Mouse (Mus musculus) intestine, embryonic 16.5 days (tissue): ENCODE data around the gene Shc3. TPM values are rescaled to one million over a fixed set of nuclear protein-coding genes. Genes with fewer than 3 reads are reported as not detected.
A peak's percentile ranks its signal among the peaks of the same experiment; 100 is the strongest.

Source experiments
- ATAC-seq: fragments of 200-750 bp; cut with Nextera tagmentation; 2 replicates; pipeline ENCODE4 v1.8.0; 2017; ENCODE audit warnings: moderate TSS enrichment, moderate library complexity
- H3K27ac ChIP-seq: fragments of 300-500 bp; sonication (generic); 2 replicates; pipeline ENCODE4 v1.5.1; 2014; ENCODE audit warnings: mild to moderate bottlenecking, low read length
- H3K27me3 ChIP-seq: fragments of 300-500 bp; sonication (generic); replicated peaks from 2 replicates; pipeline ENCODE4 v1.6.1; 2014; ENCODE audit warnings: low read length, control low read depth, mixed read lengths; ENCODE audit not compliant: control insufficient read depth, insufficient read depth
- H3K36me3 ChIP-seq: fragments of 300-500 bp; sonication (generic); 2 replicates; pipeline ENCODE4 v1.6.1; 2014; ENCODE audit warnings: low read length, control low read depth; ENCODE audit not compliant: control insufficient read depth, insufficient read depth
- H3K4me1 ChIP-seq: fragments of 300-500 bp; sonication (generic); 2 replicates; pipeline ENCODE4 v1.6.1; 2014; ENCODE audit warnings: low read length, control low read depth, mixed read lengths; ENCODE audit not compliant: control insufficient read depth, insufficient read depth
- H3K4me2 ChIP-seq: fragments of 300-500 bp; sonication (generic); 2 replicates; pipeline ENCODE4 v1.6.1; 2014; ENCODE audit warnings: low read depth, low read length, control low read depth
- H3K4me3 ChIP-seq: fragments of 300-500 bp; sonication (generic); 2 replicates; pipeline ENCODE4 v1.5.1; 2014; ENCODE audit warnings: mild to moderate bottlenecking, low read length
- H3K9ac ChIP-seq: fragments of 300-500 bp; sonication (generic); 2 replicates; pipeline ENCODE4 v1.6.1; 2014; ENCODE audit warnings: low read depth, low read length
- H3K9me3 ChIP-seq: fragments of 300-500 bp; sonication (generic); 2 replicates; pipeline ENCODE4 v1.6.1; 2016; ENCODE audit warnings: low read length, control low read depth; ENCODE audit not compliant: control insufficient read depth
- WGBS: fragments of 180-500 bp; shearing (Covaris S2); extraction: QIAGEN DNeasy Blood & Tissue Kit; methylation state at CpG from one replicate; pipeline ENCODE4 v1.1.7; 2014; 5-methylcytosine and 5-hydroxymethylcytosine counted together
- polyA plus RNA-seq: library from polyadenylated mRNA; unstranded; fragments of >200 nt; fragmentation: Nextera tagmentation; extraction: Ambion mirVana; gene quantifications from 2 replicates; pipeline ENCODE4 v1.2.1, GENCODE M21; 2015

The Shc3 gene
- polyA plus RNA-seq, 1 experiment from 2014 or later = 0.07 TPM

DNA sequence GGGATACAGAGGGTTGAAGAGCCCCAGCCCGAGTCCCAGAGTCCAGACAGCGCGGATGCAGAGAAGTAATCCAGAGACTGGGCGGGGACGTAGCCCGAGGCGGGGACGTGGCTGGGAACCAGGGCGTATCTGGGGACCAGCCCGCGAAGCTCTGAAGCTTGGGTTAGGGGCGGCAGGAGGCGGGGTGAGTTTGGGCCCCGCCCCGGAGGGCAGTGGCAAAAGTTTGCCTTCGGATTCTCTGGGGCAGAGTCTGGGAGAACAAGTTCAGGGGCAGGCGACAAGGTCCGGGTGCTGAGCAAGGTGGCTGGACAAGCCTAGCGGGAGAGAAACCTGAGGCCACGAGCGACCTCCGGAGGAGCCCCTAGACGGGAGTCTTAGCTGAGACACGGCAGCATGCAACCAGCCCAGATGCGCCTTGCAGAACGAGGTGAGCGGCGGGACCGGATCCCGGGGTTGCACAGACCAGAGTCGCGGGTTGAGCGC lies 160.7 kb downstream of the Shc3 start, which contains the start of gene S1pr3:
Gene S1pr3 (plus strand): TSS at position 121 of the 483 bp plus-strand sequence.
- Histone ChIP-seq H3K9ac (peak within 1 kb of the TSS; percentile 79), H3K4me3 (peak within 1 kb of the TSS; percentile 63), H3K9me3 (no peaks in the 10 kb centered on the region), H3K36me3 (no peaks in the 10 kb centered on the region), H3K27ac (peak within 1 kb of the TSS; percentile 76), H3K4me2 (peak within 1 kb of the TSS; percentile 76), H3K27me3 (no peaks in the 10 kb centered on the region; the same call in 1 of the 2 replicates), H3K4me1 (peaks cover 18% of the 10 kb centered on the region; the same call in 1 of the 2 replicates)
- under 1% methylated on average over 33 of the region's 33 CpGs for WGBS
- ATAC-seq = peak; percentile 88

DNA sequence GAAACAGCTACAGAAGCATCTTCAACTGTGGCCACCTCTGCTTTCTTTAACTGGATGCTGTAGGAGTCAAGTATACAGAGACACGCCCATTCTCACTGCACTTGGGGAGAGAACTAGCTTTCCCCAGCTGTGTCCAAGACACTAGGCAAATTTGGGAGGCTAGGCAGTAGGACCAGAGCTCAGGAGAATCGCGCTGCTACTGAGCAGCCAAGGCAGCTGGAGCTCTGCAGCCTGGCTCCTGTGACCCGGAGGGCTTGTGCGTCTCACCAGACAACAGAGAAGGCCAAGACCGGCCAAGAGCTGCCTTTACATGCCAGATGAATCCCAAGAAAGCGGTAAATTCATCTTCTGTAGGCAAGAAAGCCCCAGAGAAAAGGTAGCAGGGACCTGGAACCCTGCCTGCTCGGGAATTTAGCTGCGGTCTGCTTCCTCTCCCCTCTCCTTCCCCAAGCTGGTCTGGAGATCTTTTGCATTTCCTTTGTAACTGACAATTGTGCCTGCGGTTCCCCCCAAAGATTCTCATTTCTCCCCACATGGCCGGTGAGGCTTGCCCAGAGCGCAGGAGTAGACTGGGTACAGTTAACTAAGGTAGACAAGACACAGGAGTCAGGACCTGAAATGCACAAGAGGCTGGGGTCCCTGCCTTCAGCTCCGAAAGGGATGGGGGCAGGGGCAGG lies 161.5 kb downstream of the Shc3 start:
- ATAC-seq = no peak

DNA sequence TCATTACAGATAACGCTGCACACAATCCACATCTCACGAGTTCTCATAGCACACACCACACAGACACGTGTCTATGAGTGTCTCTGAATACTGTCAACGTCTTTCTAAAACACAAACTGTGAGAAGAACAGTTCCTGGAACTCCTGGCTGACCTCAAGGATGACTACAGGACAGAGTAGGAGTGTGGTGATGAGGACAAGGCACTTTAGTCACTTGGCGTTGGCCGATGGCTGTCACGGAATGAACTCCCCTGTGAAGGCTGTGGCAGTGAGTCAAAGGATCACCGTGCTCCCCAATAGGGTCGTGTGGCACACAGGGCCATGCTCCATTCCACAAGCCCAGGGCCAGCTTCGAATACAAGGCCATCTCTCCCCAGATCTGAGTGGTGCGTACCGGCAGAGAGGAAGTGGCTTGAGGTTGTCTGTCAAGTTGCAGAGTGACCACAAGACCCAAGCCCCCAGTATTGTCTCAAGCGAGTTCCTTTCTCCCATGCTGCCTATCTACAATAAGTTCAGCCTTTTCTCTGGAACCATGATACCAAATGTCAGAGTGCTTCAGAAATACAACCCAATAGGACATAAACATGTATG lies 163.4 kb downstream of the Shc3 start:
- Histone ChIP-seq H3K9ac (no peak overlapping the region), H3K9me3 (no peaks in the 10 kb centered on the region), H3K4me2 (no peak overlapping the region), H3K27me3 (no peaks in the 10 kb centered on the region; the same call in 1 of the 2 replicates), H3K36me3 (no peaks in the 10 kb centered on the region), H3K4me1 (peaks cover 12% of the 10 kb centered on the region; the same call in 1 of the 2 replicates), H3K4me3 (no peak overlapping the region), H3K27ac (no peak overlapping the region)
- 83% methylated on average over 13 of the region's 13 CpGs for WGBS
- no peak for ATAC-seq

More for the DNA sequence above, 161.5 kb downstream of the Shc3 start:
- 35% methylated on average over 13 of the region's 13 CpGs for WGBS
- H3K36me3 ChIP-seq = no peaks in the 10 kb centered on the region
- peak overlapping the region; percentile 52 for H3K27ac ChIP-seq
- peak overlapping the region; percentile 76 for H3K4me2 ChIP-seq
- H3K4me1 ChIP-seq = peaks cover 12% of the 10 kb centered on the region; the same call in 1 of the 2 replicates
- no peaks in the 10 kb centered on the region for H3K9me3 ChIP-seq
- peak overlapping the region; percentile 79; the same call in 1 of the 2 replicates for H3K9ac ChIP-seq
- H3K4me3 ChIP-seq = peak overlapping the region; percentile 63
- H3K27me3 ChIP-seq = no peaks in the 10 kb centered on the region; the same call in 1 of the 2 replicates

DNA sequence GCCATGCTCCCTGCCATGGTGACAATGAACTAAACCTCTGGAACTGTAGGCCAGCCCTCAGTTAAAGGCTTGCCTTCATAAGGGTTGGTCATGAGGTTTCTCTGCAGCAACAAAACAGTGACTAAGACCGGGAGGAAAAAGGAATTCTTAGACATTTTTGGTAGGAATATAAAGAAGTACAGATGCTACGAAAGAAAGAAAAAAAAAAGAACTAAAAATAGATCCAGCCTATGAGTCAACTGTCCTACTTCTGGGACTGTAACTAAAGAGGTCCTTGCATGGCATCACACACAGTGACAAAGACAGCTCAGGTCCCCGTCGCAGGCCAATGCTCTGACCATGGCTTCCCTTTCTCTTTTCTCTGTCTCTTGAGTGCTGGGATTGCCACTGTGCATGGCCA lies 164.7 kb downstream of the Shc3 start:
- Histone ChIP-seq H3K36me3 (no peaks in the 10 kb centered on the region), H3K9ac (no peak overlapping the region), H3K27me3 (no peaks in the 10 kb centered on the region), H3K4me3 (no peak overlapping the region), H3K4me2 (no peak overlapping the region), H3K4me1 (peaks cover 12% of the 10 kb centered on the region; the same call in 1 of the 2 replicates), H3K9me3 (no peaks in the 10 kb centered on the region), H3K27ac (no peak overlapping the region)
- ATAC-seq = no peak
- WGBS = 79% methylated on average over 4 of the region's 4 CpGs

DNA sequence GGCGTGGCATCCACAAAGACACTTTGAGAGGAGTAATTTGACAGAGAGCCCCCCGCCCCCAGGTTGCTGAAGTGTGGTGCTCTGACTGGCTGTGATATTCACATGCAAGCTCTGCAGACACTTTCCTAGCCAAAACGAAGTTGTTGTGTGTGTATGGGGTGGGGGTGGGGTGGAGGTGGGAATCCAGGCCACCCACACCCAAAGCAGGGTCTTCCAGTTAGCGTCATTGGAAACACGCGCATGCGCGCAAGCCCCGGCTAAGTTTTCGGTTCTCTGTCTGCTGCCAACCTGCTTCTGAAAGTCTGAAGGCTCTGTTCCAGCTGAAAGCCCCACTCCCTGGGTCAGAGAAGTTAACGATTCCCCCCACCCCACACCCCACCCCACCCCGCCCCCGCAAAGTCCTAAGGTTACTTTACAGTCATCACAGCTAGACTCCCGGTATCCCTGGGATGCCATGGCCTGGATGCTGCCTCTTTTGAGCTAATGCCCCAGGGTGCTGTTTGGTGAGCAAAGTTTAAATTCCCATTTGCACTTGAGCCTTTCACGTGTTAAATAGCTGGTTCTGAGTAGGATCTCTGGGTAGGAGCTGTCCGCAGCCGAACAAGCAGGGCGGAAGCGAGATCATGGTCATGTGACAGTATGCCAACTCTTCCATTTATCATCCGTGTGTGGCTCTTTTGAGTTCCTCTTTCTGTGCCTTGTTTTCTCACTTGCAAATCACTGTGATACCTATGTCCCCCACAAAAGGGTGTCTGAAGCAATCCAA lies 168.3 kb downstream of the Shc3 start:
- Histone ChIP-seq H3K27ac (no peak overlapping the region), H3K4me3 (peak overlapping the region; percentile 38), H3K4me1 (peaks cover 4% of the 10 kb centered on the region; the same call in 1 of the 2 replicates), H3K36me3 (no peaks in the 10 kb centered on the region), H3K27me3 (no peaks in the 10 kb centered on the region), H3K9ac (peak overlapping the region; percentile 54), H3K9me3 (no peaks in the 10 kb centered on the region), H3K4me2 (peak overlapping the region; percentile 72)
- ATAC-seq = 0 out of 2 replicates have a peak, but pooled peaks have one; percentile 48
- WGBS = 8% methylated on average over 20 of the region's 20 CpGs

DNA sequence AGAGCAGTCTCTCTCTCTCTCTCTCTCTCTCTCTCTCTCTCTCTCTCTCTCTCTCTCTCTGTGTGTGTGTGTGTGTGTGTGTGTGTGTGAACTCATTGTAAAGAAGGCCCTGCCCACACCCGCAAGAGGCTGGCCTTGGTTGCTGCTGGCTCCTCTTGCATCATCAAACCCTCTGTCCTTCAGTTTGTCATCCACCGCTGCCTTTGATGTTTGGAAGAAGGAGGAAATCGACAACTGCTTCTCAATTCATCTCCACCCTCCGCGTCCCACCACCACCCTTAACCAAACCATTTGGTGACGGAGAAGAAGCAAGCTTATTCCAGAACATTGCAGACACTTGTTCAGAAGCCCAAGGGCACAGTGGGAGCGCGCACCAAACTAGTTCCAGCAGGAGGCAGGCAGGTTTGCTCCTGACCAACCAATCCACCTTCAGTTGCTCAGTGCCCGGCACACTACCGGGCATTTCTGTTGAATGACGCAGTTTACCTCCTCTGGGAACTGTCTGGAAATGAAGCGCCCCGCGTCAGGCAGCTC lies 169.0 kb downstream of the Shc3 start:
- no peak overlapping the region for H3K27ac ChIP-seq
- WGBS = 27% methylated on average over 14 of the region's 14 CpGs
- no peaks in the 10 kb centered on the region for H3K36me3 ChIP-seq
- H3K4me2 ChIP-seq = peak overlapping the region; percentile 72
- H3K27me3 ChIP-seq = no peaks in the 10 kb centered on the region
- ATAC-seq = no peak
- H3K9ac ChIP-seq = peak overlapping the region; percentile 54
- H3K4me3 ChIP-seq = peak overlapping the region; percentile 38
- H3K4me1 ChIP-seq = peaks cover 4% of the 10 kb centered on the region; the same call in 1 of the 2 replicates
- H3K9me3 ChIP-seq = no peaks in the 10 kb centered on the region

DNA sequence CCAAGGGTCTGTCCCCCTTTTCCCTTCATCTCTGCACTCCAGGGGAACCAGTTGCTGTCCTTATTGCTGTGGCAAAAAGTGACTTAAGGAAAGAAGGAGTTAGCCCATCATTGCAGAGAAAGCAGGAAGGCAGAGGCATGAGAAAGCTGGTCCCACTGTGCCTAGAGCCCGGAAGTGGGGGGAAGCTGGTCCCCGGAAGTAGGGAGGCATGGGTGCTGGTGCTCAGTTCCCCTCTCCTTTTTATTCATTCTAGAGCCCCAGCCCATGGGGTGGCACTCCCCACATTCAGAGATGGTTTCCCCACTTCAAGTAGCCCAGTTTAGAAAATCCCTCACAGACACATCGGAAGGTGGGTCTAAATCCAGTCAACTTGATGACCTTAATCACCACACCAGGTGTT lies 169.7 kb downstream of the Shc3 start:
- WGBS = 95% methylated on average over 3 of the region's 3 CpGs
- no peaks in the 10 kb centered on the region for H3K27me3 ChIP-seq
- no peak overlapping the region for H3K9ac ChIP-seq
- no peak overlapping the region for H3K27ac ChIP-seq
- no peak for ATAC-seq
- H3K4me2 ChIP-seq = no peak overlapping the region
- peaks cover 4% of the 10 kb centered on the region; the same call in 1 of the 2 replicates for H3K4me1 ChIP-seq
- H3K9me3 ChIP-seq = no peaks in the 10 kb centered on the region
- H3K4me3 ChIP-seq = no peak overlapping the region
- H3K36me3 ChIP-seq = no peaks in the 10 kb centered on the region

DNA sequence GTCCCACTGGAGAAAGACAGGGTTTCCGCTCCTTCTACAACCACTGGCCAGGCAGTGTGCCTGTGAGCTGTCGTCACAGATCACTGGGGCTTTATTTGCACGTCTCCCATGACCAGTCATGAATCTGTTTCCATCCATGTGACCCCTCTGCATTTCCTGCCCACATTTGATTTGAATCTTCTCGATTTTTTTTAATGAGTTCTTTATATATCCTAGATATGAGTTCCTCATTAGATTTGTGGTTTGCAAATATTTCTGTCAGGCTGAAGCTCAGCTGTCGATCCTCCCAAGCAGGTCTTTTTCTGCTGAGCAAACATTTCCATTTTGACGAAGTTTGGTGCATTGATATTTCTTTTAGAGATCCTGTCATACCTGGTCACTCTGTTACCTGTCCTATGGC lies 171.4 kb downstream of the Shc3 start:
- H3K36me3 ChIP-seq = no peaks in the 10 kb centered on the region
- no peak overlapping the region for H3K4me2 ChIP-seq
- WGBS = 81% methylated on average over 6 of the region's 6 CpGs
- ATAC-seq = no peak
- no peaks in the 10 kb centered on the region for H3K27me3 ChIP-seq
- peaks cover 4% of the 10 kb centered on the region; the same call in 1 of the 2 replicates for H3K4me1 ChIP-seq
- H3K4me3 ChIP-seq = no peak overlapping the region
- H3K9me3 ChIP-seq = no peaks in the 10 kb centered on the region
- H3K9ac ChIP-seq = no peak overlapping the region
- no peak overlapping the region for H3K27ac ChIP-seq

DNA sequence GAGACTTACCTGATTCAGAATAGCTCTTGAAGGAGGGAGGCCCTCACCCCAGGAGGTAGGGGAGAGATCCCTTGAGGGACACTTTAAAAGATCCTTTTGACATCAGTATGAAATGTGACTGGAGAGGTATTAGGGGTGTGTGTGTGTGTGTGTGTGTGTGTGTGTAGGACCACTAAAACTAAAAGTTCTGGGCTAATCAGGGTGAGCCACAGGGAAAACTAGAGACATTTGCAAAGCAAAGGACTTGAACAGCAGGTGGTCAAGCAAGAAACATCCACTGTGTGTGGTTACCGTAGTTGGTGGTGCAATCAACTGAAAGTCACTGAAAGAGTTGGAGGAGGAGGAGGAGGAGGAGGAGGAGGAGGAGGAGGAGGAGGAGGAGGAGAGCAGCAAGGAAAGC lies 177.0 kb downstream of the Shc3 start:
- Histone ChIP-seq H3K9ac (no peak overlapping the region), H3K4me2 (no peak overlapping the region), H3K27ac (no peak overlapping the region), H3K9me3 (no peaks in the 10 kb centered on the region), H3K4me1 (no peaks in the 10 kb centered on the region), H3K27me3 (no peaks in the 10 kb centered on the region), H3K4me3 (no peak overlapping the region), H3K36me3 (no peaks in the 10 kb centered on the region)
- no peak for ATAC-seq
- WGBS = 88% methylated on average over 1 of the region's 1 CpGs
